Mouse (Mus musculus): Measurements from ENCODE around the gene Lca5.

DNA sequence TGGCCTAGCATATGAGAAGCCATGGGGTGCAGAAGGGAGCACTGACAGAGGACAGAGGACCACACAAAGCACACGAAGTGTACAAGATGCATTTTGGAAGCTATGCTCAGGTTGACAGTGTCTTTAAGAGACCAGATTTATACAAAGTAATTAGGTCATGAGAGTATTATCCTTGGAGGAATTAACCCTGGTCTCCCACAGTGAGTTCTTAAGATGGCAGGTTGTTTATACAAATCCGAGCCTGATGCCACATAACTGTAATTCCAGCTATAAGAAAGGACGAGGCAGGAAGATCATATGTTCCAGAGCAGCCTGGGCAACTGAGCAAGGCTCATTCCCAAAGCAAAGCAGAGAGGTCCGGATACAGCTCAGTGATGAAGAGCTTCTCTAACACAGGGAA is 13.0 kb downstream of the Lca5 start:
- TF ChIP-seq CTCF (conservative IDR thresholded peaks at IDR 0.05; ENCODE audit: low read length) = no peak
- no peak for TF ChIP-seq NANOG (IDR thresholded peaks at IDR 0.05; ENCODE audit: borderline replicate concordance, low read length)

All from E14TG2a.4 (cell line).